8 mouse cellular contexts compared by ENCODE assay signal in genomic region chr9:110741711-110742294, GRCm38 (mm10). TPM values are rescaled to one million over a fixed set of nuclear protein-coding genes. Genes with fewer than 3 reads are reported as not detected.
DNase-seq lines count a peak whose midpoint lies in the region; ATAC-seq and TF ChIP-seq lines count a peak whose summit lies in the region.

Gene Myl3, plus strand, starts transcription at chr9:110741861.

- no peaks in the 10 kb centered on the region for H3K9me3 ChIP-seq in limb, embryonic 12.5 days
- no peaks in the 10 kb centered on the region for H3K9me3 ChIP-seq in stomach, postnatal 0 days (ENCODE audit: control insufficient read depth, low read length)

- TF ChIP-seq CTCF in testis, adult 2 months (IDR thresholded peaks at IDR 0.05; ENCODE audit: control insufficient read depth, insufficient read depth, insufficient replicate concordance, low read depth, low read length) = no peak
- no peak for TF ChIP-seq CTCF in stomach, postnatal 0 days (IDR thresholded peaks at IDR 0.05; ENCODE audit: low read depth)

- no peak within 1 kb of the TSS for H3K27ac ChIP-seq in testis, adult 2 months (ENCODE audit: control insufficient read depth, insufficient read depth, low read depth, low read length)
- H3K27ac ChIP-seq in limb, embryonic 12.5 days = peak within 1 kb of the TSS; percentile 95
- H3K27ac ChIP-seq in stomach, postnatal 0 days (replicated peaks) = peak within 1 kb of the TSS; percentile 75

- TF ChIP-seq EP300 in stomach, postnatal 0 days (optimal IDR thresholded peaks at IDR 0.05) = no peak

- H3K9ac ChIP-seq in limb, embryonic 12.5 days (replicated peaks) = peak within 1 kb of the TSS; percentile 94
- H3K9ac ChIP-seq in stomach, postnatal 0 days (ENCODE audit: low read length) = peak within 1 kb of the TSS; percentile 74

- no peaks in the 10 kb centered on the region for H3K36me3 ChIP-seq in testis, adult 2 months (ENCODE audit: control insufficient read depth, insufficient read depth, low read length)
- H3K36me3 ChIP-seq in limb, embryonic 12.5 days = peaks cover 13% of the 10 kb centered on the region
- no peaks in the 10 kb centered on the region for H3K36me3 ChIP-seq in stomach, postnatal 0 days (ENCODE audit: control insufficient read depth, insufficient read depth, low read length)

- H3K4me1 ChIP-seq in testis, adult 2 months (ENCODE audit: control insufficient read depth, insufficient read depth, low read length) = peaks cover 3% of the 10 kb centered on the region
- peaks cover 60% of the 10 kb centered on the region for H3K4me1 ChIP-seq in limb, embryonic 12.5 days (replicated peaks)
- H3K4me1 ChIP-seq in stomach, postnatal 0 days (replicated peaks; ENCODE audit: control insufficient read depth, insufficient read depth) = no peaks in the 10 kb centered on the region

- H3K27me3 ChIP-seq in testis, adult 2 months (ENCODE audit: control insufficient read depth, insufficient read depth, low read length) = peaks cover 5% of the 10 kb centered on the region; the same call in 1 of the 2 replicates
- H3K27me3 ChIP-seq in limb, embryonic 12.5 days = peaks cover 47% of the 10 kb centered on the region
- no peaks in the 10 kb centered on the region; the same call in none of the 2 replicates for H3K27me3 ChIP-seq in stomach, postnatal 0 days (ENCODE audit: control insufficient read depth, insufficient read depth, low read length)

- peak within 1 kb of the TSS; percentile 75 for H3K4me3 ChIP-seq in testis, adult 2 months (ENCODE audit: control insufficient read depth, low read depth, low read length)
- H3K4me3 ChIP-seq in limb, embryonic 12.5 days (replicated peaks) = peak within 1 kb of the TSS; percentile 82
- peak within 1 kb of the TSS; percentile 59 for H3K4me3 ChIP-seq in stomach, postnatal 0 days (ENCODE audit: low read depth, low read length)

- DNase-seq in testis, postnatal 14 days (ENCODE audit: low spot score) = no peak
- DNase-seq in gastrocnemius, postnatal 4 days (ENCODE audit: low spot score in 2 of 2) = no peak
- DNase-seq in stomach, postnatal 0 days (ENCODE audit: low spot score) = no peak
- DNase-seq in right cerebral cortex, postnatal 14 days = no peak
- DNase-seq in spleen, postnatal 10 days (ENCODE audit: low spot score in 2 of 2) = no peak
- no peak for DNase-seq in adrenal gland, postnatal 4 days (ENCODE audit: low spot score in 2 of 2)

- peak within 1 kb of the TSS; percentile 78 for H3K4me2 ChIP-seq in limb, embryonic 12.5 days
- peak within 1 kb of the TSS; percentile 81 for H3K4me2 ChIP-seq in stomach, postnatal 0 days (replicated peaks; ENCODE audit: low read depth)

- ATAC-seq in limb, embryonic 12.5 days (ENCODE audit: insufficient number of reproducible peaks, insufficient read depth, low FRiP score, low TSS enrichment, low read depth) = no peak; the same call in 1 of the 2 replicates
- no peak for ATAC-seq in stomach, postnatal 0 days (ENCODE audit: low FRiP score, low TSS enrichment)

- under 1% methylated on average over 17 of the region's 17 CpGs for WGBS in limb, embryonic 12.5 days
- 6% methylated on average over 17 of the region's 17 CpGs for WGBS in stomach, postnatal 0 days

- no peak for TF ChIP-seq POLR2A in testis, adult 2 months (IDR thresholded peaks at IDR 0.05; ENCODE audit: control insufficient read depth, low read depth, low read length)

RNA-seq across cellular contexts. Expression of gene Myl3, which starts in this region (rescaled TPM):
- 0.90 TPM in 2 replicates for polyA plus RNA-seq in testis, adult 2 months (2012; rRNA removed)
- total RNA-seq in gastrocnemius, postnatal 4 days (2021) = 100 to 1,000 TPM; 322 to 324 TPM
- 1.6 and 2.6 TPM in 2 replicates for polyA plus RNA-seq in limb, embryonic 12.5 days (2016; fragmentation: Nextera tagmentation; extraction: Ambion mirVana)
- polyA plus RNA-seq in stomach, postnatal 0 days (2015; fragmentation: Nextera tagmentation; extraction: Ambion mirVana) = 0.11 and 0.27 TPM in 2 replicates
- 1 to 10 TPM; 2.9 to 9.8 TPM for total RNA-seq in adrenal gland, postnatal 4 days (2021)

Comparison
In these comparisons a context has a peak if more than half of its experiments do, and no peak if none do; other contexts are left out.
1. RNA of gene Myl3 (total RNA-seq): 322 to 324 TPM in gastrocnemius, postnatal 4 days; 2.9 to 9.8 TPM in adrenal gland, postnatal 4 days; every median in the first group is over 10 times any median in the second.
2. Peak in every context shown above with its lines, with median percentiles within 50 percentile points of each other: H3K4me3 ChIP-seq.